Mouse (Mus musculus): ENCODE measurements around the gene Fblim1. TPM values are rescaled to one million over a fixed set of nuclear protein-coding genes. Genes with fewer than 3 reads are reported as not detected.
"Not testable (repeated sequence)": the region's sequence is repeated elsewhere in the genome, so short reads cannot be mapped to it uniquely, and the experiment has no call there.

Fblim1 gene
- polyA plus RNA-seq, 1 experiment from 2014 or later = 4.0 TPM

- H3K27ac ChIP-seq = no peak overlapping the region
- H3K4me3 ChIP-seq = no peak overlapping the region
- H3K4me1 ChIP-seq = peaks cover 21% of the 10 kb centered on the region; the same call in 1 of the 2 replicates
- H3K27me3 ChIP-seq (replicated peaks) = peaks cover 41% of the 10 kb centered on the region
- no peaks in the 10 kb centered on the region for H3K36me3 ChIP-seq
- ATAC-seq = no peak
- H3K9ac ChIP-seq = no peak overlapping the region
- 58% methylated on average over 10 of the region's 10 CpGs for WGBS (ENCODE audit: insufficient replicate concordance)
- 0 out of 2 replicates have a peak, but pooled peaks cover under 1% of the 10 kb centered on the region for H3K9me3 ChIP-seq (replicated peaks)
- H3K4me2 ChIP-seq = no peak overlapping the region
Observed at GRCm38 (mm10) chr4:141571934-141572333, 34.0 kb downstream of the Fblim1 start.

GRCm38 (mm10) chr4:141571337-141571739 is 34.6 kb downstream of the Fblim1 start:
- Histone ChIP-seq H3K27me3 (replicated peaks) (peaks cover 38% of the 10 kb centered on the region), H3K36me3 (no peaks in the 10 kb centered on the region), H3K27ac (no peak overlapping the region), H3K4me2 (no peak overlapping the region), H3K9ac (no peak overlapping the region), H3K9me3 (replicated peaks) (no peaks in the 10 kb centered on the region), H3K4me3 (no peak overlapping the region), H3K4me1 (peaks cover 21% of the 10 kb centered on the region; the same call in 1 of the 2 replicates)
- no peak for ATAC-seq
- WGBS (ENCODE audit: insufficient replicate concordance) = 46% methylated on average over 6 of the region's 6 CpGs

- H3K4me2 ChIP-seq = no peak overlapping the region
- H3K36me3 ChIP-seq = no peaks in the 10 kb centered on the region
- ATAC-seq = no peak
- H3K27me3 ChIP-seq (replicated peaks) = peaks cover 35% of the 10 kb centered on the region; the same call in 1 of the 2 replicates
- H3K9me3 ChIP-seq (replicated peaks) = no peaks in the 10 kb centered on the region
- WGBS (ENCODE audit: insufficient replicate concordance) = 52% methylated on average over 1 of the region's 1 CpGs
- H3K27ac ChIP-seq = no peak overlapping the region
- no peak overlapping the region for H3K4me3 ChIP-seq
- H3K9ac ChIP-seq = no peak overlapping the region
- H3K4me1 ChIP-seq = peaks cover 21% of the 10 kb centered on the region; the same call in 1 of the 2 replicates
Observed at GRCm38 (mm10) chr4:141570821-141571220, 35.1 kb downstream of the Fblim1 start.

DNA sequence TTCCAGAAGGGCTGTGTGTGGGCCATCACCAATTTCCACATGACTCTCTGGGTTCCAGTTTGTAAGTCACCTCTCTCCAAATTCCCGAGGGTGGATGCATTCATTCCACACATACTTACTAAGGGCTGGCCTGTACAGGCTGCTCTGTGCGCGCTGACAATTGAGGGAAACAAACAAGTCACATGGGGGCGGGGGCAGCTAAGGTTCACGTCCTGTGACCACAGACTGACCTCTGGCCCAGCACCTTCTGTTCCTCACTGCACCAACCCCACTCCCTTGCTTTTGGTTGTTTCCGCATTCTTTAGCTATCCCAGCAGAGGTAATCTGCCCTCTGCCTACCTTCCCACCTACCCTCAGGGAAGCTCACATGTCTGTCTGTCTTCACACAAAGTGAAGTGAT is 35.9 kb downstream of the Fblim1 start:
- 42% methylated on average over 6 of the region's 6 CpGs for WGBS (ENCODE audit: insufficient replicate concordance)
- Histone ChIP-seq H3K9me3 (replicated peaks) (no peaks in the 10 kb centered on the region), H3K9ac (no peak overlapping the region), H3K36me3 (no peaks in the 10 kb centered on the region), H3K4me3 (no peak overlapping the region), H3K4me2 (no peak overlapping the region), H3K27me3 (replicated peaks) (peaks cover 35% of the 10 kb centered on the region; the same call in 1 of the 2 replicates), H3K4me1 (peaks cover 21% of the 10 kb centered on the region; the same call in 1 of the 2 replicates), H3K27ac (no peak overlapping the region)
- no peak for ATAC-seq

DNA sequence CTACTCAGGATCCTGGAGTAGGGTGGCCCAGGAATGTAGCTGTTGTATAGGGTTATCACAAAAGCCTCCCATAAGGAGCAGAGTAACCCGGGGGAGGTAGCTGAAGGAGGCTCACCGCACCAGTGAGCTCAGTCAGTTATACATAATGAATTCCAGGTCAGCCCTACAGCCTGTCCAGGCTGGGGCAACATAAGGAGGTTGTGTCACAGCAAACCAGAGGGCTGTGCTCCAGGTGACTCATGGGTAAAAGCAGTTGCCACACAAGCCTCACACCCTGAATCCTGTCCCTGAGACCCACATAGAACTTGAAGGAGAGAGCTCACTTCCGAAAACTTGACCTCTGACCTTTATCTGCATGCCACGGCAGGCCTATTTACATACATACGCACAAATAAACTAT is 36.9 kb downstream of the Fblim1 start:
- no peak for ATAC-seq
- 74% methylated on average over 5 of the region's 5 CpGs for WGBS (ENCODE audit: insufficient replicate concordance)
- Histone ChIP-seq H3K36me3 (no peaks in the 10 kb centered on the region), H3K9me3 (replicated peaks) (no peaks in the 10 kb centered on the region), H3K4me2 (no peak overlapping the region), H3K27ac (no peak overlapping the region), H3K4me3 (no peak overlapping the region), H3K9ac (no peak overlapping the region), H3K27me3 (replicated peaks) (peaks cover 32% of the 10 kb centered on the region; the same call in 1 of the 2 replicates), H3K4me1 (peaks cover 21% of the 10 kb centered on the region; the same call in 1 of the 2 replicates)

- WGBS (ENCODE audit: insufficient replicate concordance) = 66% methylated on average over 7 of the region's 7 CpGs
- ATAC-seq = not testable (repeated sequence)
Observed at GRCm38 (mm10) chr4:141567174-141567573, 38.7 kb downstream of the Fblim1 start.

GRCm38 (mm10) chr4:141566187-141566586 is 39.7 kb downstream of the Fblim1 start:
- ATAC-seq = no peak
- H3K4me1 ChIP-seq = 0 out of 2 replicates have a peak, but pooled peaks cover 5% of the 10 kb centered on the region
- H3K9ac ChIP-seq = no peak overlapping the region
- no peak overlapping the region for H3K4me3 ChIP-seq
- no peak overlapping the region for H3K27ac ChIP-seq
- peaks cover 13% of the 10 kb centered on the region; the same call in 1 of the 2 replicates for H3K27me3 ChIP-seq (replicated peaks)
- WGBS (ENCODE audit: insufficient replicate concordance) = 73% methylated on average over 6 of the region's 6 CpGs
- no peaks in the 10 kb centered on the region for H3K36me3 ChIP-seq
- H3K9me3 ChIP-seq (replicated peaks) = no peaks in the 10 kb centered on the region
- H3K4me2 ChIP-seq = no peak overlapping the region

More at GRCm38 (mm10) chr4:141567174-141567573, 38.7 kb downstream of the Fblim1 start:
- not testable (repeated sequence) for H3K36me3 ChIP-seq; H3K9me3 ChIP-seq (replicated peaks); H3K4me1 ChIP-seq; H3K4me3 ChIP-seq; H3K27ac ChIP-seq; H3K4me2 ChIP-seq; H3K9ac ChIP-seq
- H3K27me3 ChIP-seq (replicated peaks) = peaks cover 17% of the 10 kb centered on the region; the same call in 1 of the 2 replicates

DNA sequence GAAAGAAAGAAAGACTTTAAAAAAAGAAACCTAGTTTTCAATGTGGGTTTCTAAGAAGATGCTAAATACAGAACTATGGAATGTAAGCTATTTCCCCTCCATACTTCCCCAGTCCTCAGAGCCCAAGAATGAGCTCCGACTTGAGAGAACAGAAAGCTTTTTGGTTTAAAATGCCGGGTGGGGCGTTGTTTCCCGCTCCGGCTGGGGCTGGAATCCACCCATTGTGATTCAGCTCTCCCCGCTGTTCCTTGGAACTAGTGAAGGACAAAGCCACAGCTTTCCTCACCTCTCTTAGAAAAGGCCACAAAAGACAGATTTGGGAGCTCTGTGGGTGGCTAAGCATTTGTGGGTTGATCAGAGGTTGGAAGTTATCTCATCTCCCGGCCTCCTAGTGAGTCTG is 40.6 kb downstream of the Fblim1 start:
- H3K4me2 ChIP-seq = no peak overlapping the region
- no peak for ATAC-seq

DNA sequence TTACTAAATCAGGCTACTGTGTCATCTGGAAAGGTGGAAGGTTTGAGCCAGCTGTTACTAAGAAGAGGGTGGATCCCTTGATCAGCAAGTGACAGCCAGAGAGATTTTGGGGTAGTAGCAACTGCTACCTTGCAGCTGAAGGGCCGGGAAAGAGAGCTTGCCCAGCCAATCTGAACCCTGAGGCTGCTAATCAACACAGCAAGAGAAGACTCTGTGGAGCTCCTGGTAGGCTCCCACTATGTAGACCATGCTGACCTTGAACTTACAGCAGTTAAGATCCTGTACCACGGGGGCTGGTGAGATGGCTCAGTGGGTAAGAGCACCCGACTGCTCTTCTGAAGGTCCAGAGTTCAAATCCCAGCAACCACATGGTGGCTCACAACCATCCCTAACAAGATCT is 41.2 kb downstream of the Fblim1 start:
- no peak overlapping the region for H3K9ac ChIP-seq
- ATAC-seq = no peak
- 44% methylated on average over 3 of the region's 3 CpGs for WGBS (ENCODE audit: insufficient replicate concordance)
- no peaks in the 10 kb centered on the region; the same call in 1 of the 2 replicates for H3K27me3 ChIP-seq (replicated peaks)
- H3K36me3 ChIP-seq = no peaks in the 10 kb centered on the region
- no peaks in the 10 kb centered on the region for H3K9me3 ChIP-seq (replicated peaks)
- peaks cover 6% of the 10 kb centered on the region for H3K4me1 ChIP-seq
- no peak overlapping the region for H3K4me3 ChIP-seq
- H3K27ac ChIP-seq = no peak overlapping the region
- no peak overlapping the region for H3K4me2 ChIP-seq

More for the DNA sequence above, 40.6 kb downstream of the Fblim1 start:
- H3K9me3 ChIP-seq (replicated peaks) = no peaks in the 10 kb centered on the region
- H3K9ac ChIP-seq = no peak overlapping the region
- H3K27ac ChIP-seq = no peak overlapping the region
- no peaks in the 10 kb centered on the region for H3K36me3 ChIP-seq
- no peak overlapping the region for H3K4me3 ChIP-seq
- 0 out of 2 replicates have a peak, but pooled peaks cover 1% of the 10 kb centered on the region for H3K4me1 ChIP-seq
- 56% methylated on average over 7 of the region's 7 CpGs for WGBS (ENCODE audit: insufficient replicate concordance)
- H3K27me3 ChIP-seq (replicated peaks) = peaks cover 4% of the 10 kb centered on the region; the same call in 1 of the 2 replicates

DNA sequence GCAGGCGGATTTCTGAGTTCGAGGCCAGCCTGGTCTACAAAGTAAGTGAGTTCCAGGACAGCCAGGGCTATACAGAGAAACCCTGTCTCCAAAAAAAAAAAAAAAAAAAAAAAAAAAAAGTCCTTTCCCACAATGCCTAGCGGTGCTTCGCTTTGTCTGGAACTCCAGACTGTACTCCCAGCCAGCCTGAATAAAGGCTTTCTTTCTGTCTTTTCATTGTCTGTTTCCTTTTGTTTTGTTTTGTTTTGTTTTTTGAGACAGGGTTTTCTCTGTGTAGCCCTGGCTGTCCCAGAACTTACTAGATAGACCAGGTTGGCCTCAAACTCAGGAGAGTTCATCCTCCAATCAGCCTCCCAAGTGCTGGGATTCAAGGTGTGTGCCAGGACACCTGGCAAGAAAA is 41.7 kb downstream of the Fblim1 start:
- WGBS (ENCODE audit: insufficient replicate concordance) = 69% methylated on average over 4 of the region's 4 CpGs
- H3K4me2 ChIP-seq = no peak overlapping the region
- ATAC-seq = no peak
- H3K27ac ChIP-seq = no peak overlapping the region
- H3K4me1 ChIP-seq = peaks cover 10% of the 10 kb centered on the region
- no peaks in the 10 kb centered on the region for H3K36me3 ChIP-seq
- no peaks in the 10 kb centered on the region for H3K9me3 ChIP-seq (replicated peaks)
- no peak overlapping the region for H3K4me3 ChIP-seq
- H3K27me3 ChIP-seq (replicated peaks) = no peaks in the 10 kb centered on the region; the same call in 1 of the 2 replicates
- no peak overlapping the region for H3K9ac ChIP-seq

GRCm38 (mm10) chr4:141562281-141562680 is 43.6 kb downstream of the Fblim1 start:
- H3K4me3 ChIP-seq = no peak overlapping the region
- 78% methylated on average over 11 of the region's 11 CpGs for WGBS (ENCODE audit: insufficient replicate concordance)
- no peaks in the 10 kb centered on the region; the same call in 1 of the 2 replicates for H3K27me3 ChIP-seq (replicated peaks)
- no peaks in the 10 kb centered on the region for H3K9me3 ChIP-seq (replicated peaks)
- no peaks in the 10 kb centered on the region for H3K36me3 ChIP-seq
- no peak overlapping the region for H3K4me2 ChIP-seq
- no peak overlapping the region for H3K9ac ChIP-seq
- no peak for ATAC-seq
- H3K4me1 ChIP-seq = peaks cover 28% of the 10 kb centered on the region
- H3K27ac ChIP-seq = no peak overlapping the region

- H3K27ac ChIP-seq; ATAC-seq; H3K9ac ChIP-seq; H3K36me3 ChIP-seq; H3K27me3 ChIP-seq (replicated peaks); H3K4me3 ChIP-seq; H3K9me3 ChIP-seq (replicated peaks); H3K4me2 ChIP-seq: not testable (repeated sequence)
- H3K4me1 ChIP-seq = peaks cover 28% of the 10 kb centered on the region
- WGBS (ENCODE audit: insufficient replicate concordance) = 72% methylated on average over 5 of the region's 5 CpGs
Observed at GRCm38 (mm10) chr4:141561331-141561919, 44.5 kb downstream of the Fblim1 start.

Measured in liver, embryonic 12.5 days (tissue).